Mouse (Mus musculus) hindbrain, embryonic 14.5 days (tissue): Measurements from ENCODE around the gene Ndufs1. TPM values are rescaled to one million over a fixed set of nuclear protein-coding genes. Genes with fewer than 3 reads are reported as not detected.

ENCODE experiments used
- ATAC-seq: fragments of 200-750 bp; cut with Nextera tagmentation; 2 replicates; pipeline ENCODE4 v1.8.0; 2017; ENCODE audit warnings: moderate number of reproducible peaks, mild to moderate bottlenecking, moderate TSS enrichment, moderate library complexity; ENCODE audit not compliant: low FRiP score
- DNase-seq: peaks from one replicate; pipeline ENCODE4 v3.0.0-alpha.2; 2015; ENCODE audit warnings: low spot score
- H3K27ac ChIP-seq: fragments of 300-500 bp; sonication (generic); 2 replicates; pipeline ENCODE4 v1.5.1; 2014; ENCODE audit warnings: mild to moderate bottlenecking, moderate library complexity
- H3K27me3 ChIP-seq: fragments of 300-500 bp; sonication (generic); 2 replicates; pipeline ENCODE4 v1.6.1; 2014; ENCODE audit warnings: mild to moderate bottlenecking, low read length, mixed read lengths; ENCODE audit not compliant: control insufficient read depth, insufficient read depth
- H3K36me3 ChIP-seq: fragments of 300-500 bp; sonication (generic); replicated peaks from 2 replicates; pipeline ENCODE4 v1.6.1; 2014; ENCODE audit not compliant: control insufficient read depth, insufficient read depth
- H3K4me1 ChIP-seq: fragments of 300-500 bp; sonication (generic); replicated peaks from 2 replicates; pipeline ENCODE4 v1.6.1; 2014; ENCODE audit warnings: antibody characterized with exemption, low read length, mixed read lengths; ENCODE audit not compliant: control insufficient read depth, insufficient read depth
- H3K4me2 ChIP-seq: fragments of 300-500 bp; sonication (generic); replicated peaks from 2 replicates; pipeline ENCODE4 v1.6.1; 2014; ENCODE audit warnings: mild to moderate bottlenecking, moderate library complexity
- H3K4me3 ChIP-seq: fragments of 300-500 bp; sonication (generic); replicated peaks from 2 replicates; pipeline ENCODE4 v1.5.1; 2014; ENCODE audit warnings: mild to moderate bottlenecking, low read length
- H3K9ac ChIP-seq: fragments of 300-500 bp; sonication (generic); 2 replicates; pipeline ENCODE4 v1.6.1; 2014
- H3K9me3 ChIP-seq: fragments of 300-500 bp; sonication (generic); 2 replicates; pipeline ENCODE4 v1.6.1; 2016; ENCODE audit warnings: low read length; ENCODE audit not compliant: control insufficient read depth
- WGBS: fragments of 180-500 bp; shearing (Covaris S2); extraction: QIAGEN DNeasy Blood & Tissue Kit; methylation state at CpG from one replicate; pipeline ENCODE4 v1.1.7; 2014; 5-methylcytosine and 5-hydroxymethylcytosine counted together
- microRNA-seq: library from miRNA; unstranded; fragments of <30 nt; microRNA quantifications from one replicate; pipeline ENCODE4, GENCODE M21; 2016
- polyA plus RNA-seq: library from polyadenylated mRNA; unstranded; fragments of >200 nt; fragmentation: Nextera tagmentation; extraction: Ambion mirVana; gene quantifications from 2 replicates; pipeline ENCODE4 v1.2.1, GENCODE M21; 2014

Ndufs1 gene
- polyA plus RNA-seq, 1 experiment from 2014 or later, result 153 TPM

- Histone ChIP-seq H3K4me3 (no peak overlapping the region), H3K36me3 (peaks cover 78% of the 10 kb centered on the region), H3K27ac (no peak overlapping the region), H3K27me3 (no peaks in the 10 kb centered on the region), H3K4me2 (no peak overlapping the region), H3K9ac (no peak overlapping the region), H3K9me3 (no peaks in the 10 kb centered on the region), H3K4me1 (no peaks in the 10 kb centered on the region)
- ATAC-seq (no peak), DNase-seq (no peak)
- 91% methylated on average over 8 of the region's 8 CpGs for WGBS
Measured at GRCm38 (mm10) chr1:63100196-63100595, 76.4 kb downstream of the Ndufs1 start.

DNA sequence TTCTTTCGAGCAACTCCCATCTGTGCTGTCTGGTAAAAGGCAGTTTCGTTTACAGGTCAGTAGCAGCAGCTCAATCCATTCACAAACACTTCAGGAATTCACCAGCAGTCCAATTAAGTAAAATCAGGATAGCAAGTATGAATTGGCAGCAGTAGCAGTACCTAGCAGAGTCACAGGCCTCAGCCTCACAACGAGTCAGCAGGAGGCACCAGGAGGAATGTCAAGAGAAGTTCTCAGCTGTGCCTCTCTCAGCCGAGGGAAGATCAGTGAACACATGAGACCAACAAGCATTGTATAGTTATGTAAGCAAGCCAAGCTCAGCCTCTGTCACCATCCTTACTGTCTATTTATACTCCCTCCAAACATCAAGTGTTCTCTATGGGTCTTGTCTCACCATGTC is 77.8 kb downstream of the Ndufs1 start:
- Histone ChIP-seq H3K27me3 (no peaks in the 10 kb centered on the region), H3K4me1 (no peaks in the 10 kb centered on the region), H3K4me2 (no peak overlapping the region), H3K9me3 (no peaks in the 10 kb centered on the region), H3K9ac (no peak overlapping the region), H3K36me3 (peaks cover 75% of the 10 kb centered on the region), H3K4me3 (no peak overlapping the region), H3K27ac (no peak overlapping the region)
- WGBS, result 88% methylated on average over 4 of the region's 4 CpGs
- ATAC-seq, result no peak
- no peak for DNase-seq

GRCm38 (mm10) chr1:63096071-63096470 is 80.6 kb downstream of the Ndufs1 start:
- no peaks in the 10 kb centered on the region for H3K27me3 ChIP-seq
- DNase-seq (no peak), ATAC-seq (no peak)
- H3K4me1 ChIP-seq, result no peaks in the 10 kb centered on the region
- H3K36me3 ChIP-seq, result peaks cover 73% of the 10 kb centered on the region
- no peak overlapping the region for H3K9ac ChIP-seq
- 91% methylated on average over 5 of the region's 5 CpGs for WGBS
- H3K4me2 ChIP-seq, result no peak overlapping the region
- H3K4me3 ChIP-seq, result no peak overlapping the region
- no peak overlapping the region for H3K27ac ChIP-seq
- H3K9me3 ChIP-seq, result no peaks in the 10 kb centered on the region

Small RNA genes lying within 50 kb of the gene (microRNA-seq; reads per million reads assigned to microRNA genes)
- gene Gm24557, result not detected
- gene Gm27512, result not detected

Other genes starting within 250 kb of the Ndufs1 start
- gene Ino80d, start 62.2 kb downstream of the Ndufs1 start, polyA plus RNA-seq, result 11.4 and 13.5 TPM in 2 replicates
- gene Eef1b2, start within 50 bp of the Ndufs1 start, polyA plus RNA-seq, result 487 and 490 TPM in 2 replicates
- 0.35 and 0.63 TPM in 2 replicates for gene Gpr1, start 37.7 kb upstream of the Ndufs1 start, polyA plus RNA-seq
- 34.9 and 37.5 TPM in 2 replicates for gene Zdbf2, start 96.4 kb upstream of the Ndufs1 start, polyA plus RNA-seq